Mouse (Mus musculus): ENCODE results near the gene Tnk2.
"Not testable (repeated sequence)": the region's sequence is repeated elsewhere in the genome, so short reads cannot be mapped to it uniquely, and the experiment has no call there.

Gene Tnk2

GRCm38 (mm10) chr16:32636331-32636730, 7.3 kb upstream of the Tnk2 start:
- no peak for DNase-seq (ENCODE audit: low read depth, low spot score)

- DNase-seq (ENCODE audit: low read depth, low spot score): no peak
Observed at GRCm38 (mm10) chr16:32636871-32637521, 6.7 kb upstream of the Tnk2 start.

- DNase-seq (ENCODE audit: low read depth, low spot score): peak; percentile 90
Observed at GRCm38 (mm10) chr16:32638476-32638875, 5.2 kb upstream of the Tnk2 start.

DNA sequence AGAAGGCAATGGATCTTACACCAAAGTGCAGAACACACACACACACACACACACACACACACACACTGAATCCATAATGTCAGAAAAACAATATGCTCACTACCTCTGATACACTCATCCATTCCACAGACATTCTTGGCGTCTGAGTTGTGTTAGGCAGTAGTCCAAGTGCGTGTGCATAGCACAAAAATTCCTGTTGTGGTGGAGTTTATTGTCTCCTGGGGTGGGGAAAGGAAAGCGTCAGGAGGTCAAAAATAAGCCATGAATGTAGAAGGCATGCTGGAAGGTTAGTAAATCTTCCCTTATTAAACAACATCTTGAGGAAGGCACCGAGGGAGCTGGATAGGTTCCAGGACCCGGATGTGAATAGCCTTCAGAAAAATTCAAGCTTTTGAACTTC, 3.6 kb upstream of the Tnk2 start:
- DNase-seq (ENCODE audit: low read depth, low spot score): no peak

DNA sequence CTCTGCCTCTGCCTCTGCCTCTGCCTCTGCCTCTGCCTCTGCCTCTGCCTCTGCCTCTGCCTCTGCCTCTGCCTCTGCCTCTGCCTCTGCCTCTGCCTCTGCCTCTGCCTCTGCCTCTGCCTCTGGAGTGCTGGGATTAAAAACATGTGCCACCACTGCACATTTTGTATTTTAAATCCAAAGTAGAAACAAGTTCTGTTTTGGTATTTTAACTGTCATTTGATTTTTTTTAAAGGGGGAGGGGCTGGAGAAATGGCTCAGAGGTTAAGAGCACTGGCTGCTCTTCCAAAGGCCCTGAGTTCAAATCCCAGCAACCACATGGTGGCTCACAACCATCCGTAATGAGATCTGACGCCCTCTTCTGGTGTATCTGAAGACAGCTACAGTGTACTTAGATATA, 3.0 kb upstream of the Tnk2 start:
- not testable (repeated sequence) for DNase-seq (ENCODE audit: low read depth, low spot score)

- no peak for DNase-seq (ENCODE audit: low read depth, low spot score)
Observed at GRCm38 (mm10) chr16:32641440-32642219, 2.0 kb upstream of the Tnk2 start.

GRCm38 (mm10) chr16:32642280-32642679, 1.4 kb upstream of the Tnk2 start:
- DNase-seq (ENCODE audit: low read depth, low spot score): peak; percentile 41

- peak; percentile 68 for DNase-seq (ENCODE audit: low read depth, low spot score)
Observed at GRCm38 (mm10) chr16:32644069-32644800, 561 bp downstream of the Tnk2 start.

GRCm38 (mm10) chr16:32644801-32645170, 1.1 kb downstream of the Tnk2 start:
- peak; percentile 40 for DNase-seq (ENCODE audit: low read depth, low spot score)

GRCm38 (mm10) chr16:32645361-32645914, 1.8 kb downstream of the Tnk2 start:
- peak; percentile 76 for DNase-seq (ENCODE audit: low read depth, low spot score)

DNA sequence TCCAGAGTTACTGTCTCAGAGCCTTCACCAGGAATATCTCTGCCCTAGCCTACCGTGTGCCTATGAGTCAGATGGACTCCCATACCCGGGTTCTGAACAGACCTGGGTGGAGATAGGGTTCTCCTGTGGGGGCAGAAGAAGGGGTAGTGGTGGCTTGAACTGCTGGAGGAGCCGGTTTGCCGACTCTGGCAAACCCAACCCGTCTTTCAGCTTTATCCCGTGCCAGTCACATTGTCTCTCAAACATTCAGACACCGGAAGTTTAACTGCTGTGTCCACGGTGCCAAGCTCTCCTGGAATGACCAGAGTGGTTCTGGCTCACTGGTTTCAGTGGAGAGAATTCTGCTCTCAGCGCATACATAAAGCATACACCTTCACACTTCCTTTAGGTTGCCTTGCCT, 2.3 kb downstream of the Tnk2 start:
- DNase-seq (ENCODE audit: low read depth, low spot score): no peak

- no peak for DNase-seq (ENCODE audit: low read depth, low spot score)
Observed at GRCm38 (mm10) chr16:32647712-32648111, 4.0 kb downstream of the Tnk2 start.

- DNase-seq (ENCODE audit: low read depth, low spot score): no peak
Observed at GRCm38 (mm10) chr16:32650461-32650860, 6.8 kb downstream of the Tnk2 start.

GRCm38 (mm10) chr16:32650974-32651618, 7.4 kb downstream of the Tnk2 start:
- DNase-seq (ENCODE audit: low read depth, low spot score): peak; percentile 84

DNA sequence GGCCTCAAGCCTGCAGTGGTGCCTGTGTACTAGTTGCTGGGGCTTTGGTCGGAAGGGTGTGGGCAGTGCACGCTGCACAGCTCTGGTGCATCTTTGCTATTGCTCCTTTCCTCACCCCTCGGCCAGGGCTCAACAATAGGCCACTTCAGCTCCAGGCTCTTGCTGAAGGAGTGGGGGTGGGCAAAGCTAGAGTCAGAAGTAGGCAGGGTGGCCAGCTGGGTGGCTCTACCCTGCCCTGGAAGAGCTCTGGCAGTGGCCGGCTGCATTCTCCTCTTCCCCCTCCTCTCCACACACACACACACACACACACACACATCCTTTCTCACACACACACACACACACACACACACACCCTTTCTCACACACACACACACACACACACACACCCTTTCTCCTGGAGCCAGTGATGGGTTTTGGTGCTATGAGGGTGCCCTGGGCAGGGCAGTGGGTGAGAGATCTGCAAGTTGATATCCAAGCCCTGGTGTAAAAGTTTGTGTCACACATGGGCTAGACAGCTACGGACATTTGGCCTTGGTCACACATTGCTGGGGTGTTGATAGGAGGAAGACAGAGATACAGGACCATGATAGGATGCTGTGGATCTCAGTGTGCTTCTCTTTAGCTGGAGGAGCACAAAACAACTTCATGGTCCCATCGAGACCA, 10.5 kb downstream of the Tnk2 start:
- DNase-seq (ENCODE audit: low read depth, low spot score): no peak

- no peak for DNase-seq (ENCODE audit: low read depth, low spot score)
Observed at GRCm38 (mm10) chr16:32655534-32655933, 11.9 kb downstream of the Tnk2 start.

DNA sequence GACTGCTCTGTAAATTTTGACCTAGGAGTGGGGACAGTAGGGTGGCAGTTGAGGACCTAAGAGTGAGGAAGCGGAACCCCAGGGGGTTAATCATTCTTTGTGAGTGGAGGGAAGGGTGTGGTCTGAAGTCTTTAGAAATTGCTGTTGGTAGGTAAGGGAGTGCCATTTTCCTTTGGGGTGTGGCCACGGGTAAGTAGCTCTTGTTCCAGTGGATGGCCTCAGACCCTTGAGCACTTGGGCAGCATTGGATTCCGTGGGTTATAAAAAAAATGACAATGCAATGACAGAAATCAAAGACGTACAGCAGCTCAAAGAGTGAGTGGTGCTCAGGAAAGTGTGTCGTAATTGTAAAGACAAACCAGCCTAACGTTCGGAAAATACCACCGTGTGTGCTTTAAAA, 12.6 kb downstream of the Tnk2 start:
- DNase-seq (ENCODE audit: low read depth, low spot score): no peak

GRCm38 (mm10) chr16:32656794-32657193, 13.1 kb downstream of the Tnk2 start:
- no peak for DNase-seq (ENCODE audit: low read depth, low spot score)

- DNase-seq (ENCODE audit: low read depth, low spot score): no peak
Observed at GRCm38 (mm10) chr16:32657498-32658250, 14.0 kb downstream of the Tnk2 start.

DNA sequence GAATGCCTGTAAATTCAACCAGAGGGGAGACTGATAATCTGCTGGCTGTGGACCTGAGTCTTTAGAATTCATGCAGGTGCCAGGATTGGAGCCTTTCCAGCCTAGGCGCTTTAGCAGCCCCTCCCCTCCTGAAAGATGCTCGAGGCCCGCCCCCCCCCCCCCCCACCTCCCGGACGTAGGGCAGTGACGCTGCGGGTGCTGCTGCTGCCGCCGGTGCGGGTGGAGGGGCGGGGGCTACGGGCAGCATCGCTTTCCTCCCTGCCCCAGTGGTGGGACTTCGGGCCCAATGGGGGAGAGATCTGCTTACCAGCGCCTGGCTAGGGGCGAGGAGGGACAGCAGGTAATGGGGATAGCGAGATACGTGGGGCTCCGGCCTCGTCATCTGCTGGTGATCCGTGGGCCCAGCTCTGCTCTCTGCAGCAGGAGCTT, 15.1 kb downstream of the Tnk2 start:
- peak; percentile 77 for DNase-seq (ENCODE audit: low read depth, low spot score)
